Mouse (Mus musculus): ENCODE results near the gene Dhx37.

Dhx37 gene

GRCm38 (mm10) chr5:125433793-125434337 lies at the start of gene Dhx37:
TSS of gene Dhx37 (minus strand) at chr5:125434121.
- peak; percentile 97 for DNase-seq (ENCODE audit: low read depth, low spot score)

- no peak for DNase-seq (ENCODE audit: low read depth, low spot score)
These were observed 48.6 kb upstream of the Dhx37 start for GRCm38 (mm10) chr5:125482474-125482873.

- no peak for DNase-seq (ENCODE audit: low read depth, low spot score)
These were observed 46.7 kb upstream of the Dhx37 start for GRCm38 (mm10) chr5:125480434-125481231.

- DNase-seq (ENCODE audit: low read depth, low spot score), result no peak
These were observed 45.5 kb upstream of the Dhx37 start for GRCm38 (mm10) chr5:125479376-125479775.

GRCm38 (mm10) chr5:125478037-125478436 lies 44.1 kb upstream of the Dhx37 start:
- no peak for DNase-seq (ENCODE audit: low read depth, low spot score)

GRCm38 (mm10) chr5:125477533-125477932 lies 43.6 kb upstream of the Dhx37 start:
- DNase-seq (ENCODE audit: low read depth, low spot score), result no peak

GRCm38 (mm10) chr5:125476799-125477198 lies 42.9 kb upstream of the Dhx37 start:
- DNase-seq (ENCODE audit: low read depth, low spot score), result no peak

GRCm38 (mm10) chr5:125476286-125476625 lies 42.3 kb upstream of the Dhx37 start:
- DNase-seq (ENCODE audit: low read depth, low spot score), result no peak

- DNase-seq (ENCODE audit: low read depth, low spot score), result peak; percentile 97
These were observed 41.8 kb upstream of the Dhx37 start, which contains the start of gene Aacs for GRCm38 (mm10) chr5:125475601-125476285. TSS of gene Aacs (plus strand) at chr5:125475814.

GRCm38 (mm10) chr5:125475030-125475429 lies 41.1 kb upstream of the Dhx37 start:
- no peak for DNase-seq (ENCODE audit: low read depth, low spot score)

GRCm38 (mm10) chr5:125472796-125473475 lies 39.0 kb upstream of the Dhx37 start:
- no peak for DNase-seq (ENCODE audit: low read depth, low spot score)

GRCm38 (mm10) chr5:125470713-125471112 lies 36.8 kb upstream of the Dhx37 start:
- DNase-seq (ENCODE audit: low read depth, low spot score), result no peak

- no peak for DNase-seq (ENCODE audit: low read depth, low spot score)
These were observed 33.3 kb upstream of the Dhx37 start for GRCm38 (mm10) chr5:125467261-125467660.

GRCm38 (mm10) chr5:125466483-125466882 lies 32.6 kb upstream of the Dhx37 start:
- DNase-seq (ENCODE audit: low read depth, low spot score), result no peak

GRCm38 (mm10) chr5:125465701-125466106 lies 31.8 kb upstream of the Dhx37 start:
- peak; percentile 99 for DNase-seq (ENCODE audit: low read depth, low spot score)

GRCm38 (mm10) chr5:125465192-125465591 lies 31.3 kb upstream of the Dhx37 start:
- no peak for DNase-seq (ENCODE audit: low read depth, low spot score)

GRCm38 (mm10) chr5:125461868-125462445 lies 28.0 kb upstream of the Dhx37 start:
- no peak for DNase-seq (ENCODE audit: low read depth, low spot score)

GRCm38 (mm10) chr5:125460574-125460973 lies 26.7 kb upstream of the Dhx37 start:
- no peak for DNase-seq (ENCODE audit: low read depth, low spot score)

GRCm38 (mm10) chr5:125457538-125457937 lies 23.6 kb upstream of the Dhx37 start:
- DNase-seq (ENCODE audit: low read depth, low spot score), result no peak

- DNase-seq (ENCODE audit: low read depth, low spot score), result no peak
These were observed 22.2 kb upstream of the Dhx37 start for GRCm38 (mm10) chr5:125456100-125456499.

- no peak for DNase-seq (ENCODE audit: low read depth, low spot score)
These were observed 18.7 kb upstream of the Dhx37 start for GRCm38 (mm10) chr5:125452573-125452972.

- DNase-seq (ENCODE audit: low read depth, low spot score), result no peak
These were observed 15.4 kb upstream of the Dhx37 start for GRCm38 (mm10) chr5:125449306-125449705.
